Mouse (Mus musculus): Measurements from ENCODE around the gene Gm13285.
"Not testable (repeated sequence)": the region's sequence is repeated elsewhere in the genome, so short reads cannot be mapped to it uniquely, and the experiment has no call there.

DNA sequence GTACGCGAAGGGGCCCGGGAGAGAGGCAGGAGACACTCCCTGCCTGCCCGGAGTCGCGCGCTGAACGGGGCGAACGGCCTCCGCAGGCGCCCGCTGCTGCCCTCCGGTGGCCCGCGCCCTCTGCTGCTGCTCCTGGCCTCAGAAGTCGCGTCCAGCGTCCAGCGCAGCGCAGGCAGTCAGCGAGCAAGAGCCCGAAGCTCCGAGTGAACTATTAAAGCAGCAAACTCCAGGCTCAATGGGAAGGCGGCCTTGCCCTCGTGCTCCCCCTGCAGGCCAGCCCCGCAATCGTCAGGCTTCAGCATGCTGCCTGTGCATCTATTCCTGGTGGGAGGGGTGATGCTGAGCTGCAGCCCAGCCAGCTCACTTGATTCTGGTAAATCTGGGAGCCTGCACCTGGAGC lies 2.4 kb upstream of the Gm13285 start, which contains the start of gene Gm13279:
- not testable (repeated sequence) for TF ChIP-seq EP300, CTCF (IDR thresholded peaks at IDR 0.05)

All from lung, postnatal 0 days (tissue).